Mouse (Mus musculus) stomach, embryonic 14.5 days (tissue): Measurements from ENCODE around the gene Oaz1. TPM values are rescaled to one million over a fixed set of nuclear protein-coding genes. Genes with fewer than 3 reads are reported as not detected.

ENCODE experiments used
- ATAC-seq: fragments of 200-750 bp; cut with Nextera tagmentation; 2 replicates; pipeline ENCODE4 v1.8.0; 2017; ENCODE audit warnings: low read depth, moderate TSS enrichment; ENCODE audit not compliant: insufficient number of reproducible peaks, insufficient read depth, low FRiP score
- H3K27ac ChIP-seq: fragments of 300-500 bp; sonication (generic); 2 replicates; pipeline ENCODE4 v1.5.1; 2014; ENCODE audit warnings: mild to moderate bottlenecking, low read length, moderate library complexity, mixed read lengths
- H3K27me3 ChIP-seq: fragments of 300-500 bp; sonication (generic); 2 replicates; pipeline ENCODE4 v1.6.1; 2014; ENCODE audit warnings: low read length, control low read depth, mixed read lengths; ENCODE audit not compliant: control insufficient read depth, insufficient read depth
- H3K36me3 ChIP-seq: fragments of 300-500 bp; sonication (generic); 2 replicates; pipeline ENCODE4 v1.6.1; 2014; ENCODE audit warnings: mild to moderate bottlenecking, control low read depth, low read length, moderate library complexity, mixed read lengths; ENCODE audit not compliant: control insufficient read depth, insufficient read depth
- H3K4me1 ChIP-seq: fragments of 300-500 bp; sonication (generic); 2 replicates; pipeline ENCODE4 v1.6.1; 2014; ENCODE audit warnings: low read length, control low read depth, mixed read lengths; ENCODE audit not compliant: control insufficient read depth, insufficient read depth
- H3K4me2 ChIP-seq: fragments of 300-500 bp; sonication (generic); replicated peaks from 2 replicates; pipeline ENCODE4 v1.6.1; 2014; ENCODE audit warnings: low read depth, low read length, control low read depth
- H3K4me3 ChIP-seq: fragments of 300-500 bp; sonication (generic); 2 replicates; pipeline ENCODE4 v1.5.1; 2014; ENCODE audit warnings: low read depth, low read length, control low read depth
- H3K9ac ChIP-seq: fragments of 300-500 bp; sonication (generic); replicated peaks from 2 replicates; pipeline ENCODE4 v1.6.1; 2014; ENCODE audit warnings: low read depth, mild to moderate bottlenecking, control low read depth, low read length, moderate library complexity, mixed read lengths
- H3K9me3 ChIP-seq: fragments of 300-500 bp; sonication (generic); 2 replicates; pipeline ENCODE4 v1.6.1; 2016; ENCODE audit warnings: low read depth, low read length, control low read depth; ENCODE audit not compliant: control insufficient read depth
- WGBS: fragments of 180-500 bp; shearing (Covaris S2); extraction: QIAGEN DNeasy Blood & Tissue Kit; methylation state at CpG from one replicate; pipeline ENCODE4 v1.1.7; 2014; 5-methylcytosine and 5-hydroxymethylcytosine counted together
- microRNA counts: library from miRNA; unstranded; fragments of <30 nt; microRNA quantifications from one replicate; lab custom pipeline; 2016
- microRNA-seq: library from miRNA; unstranded; fragments of <30 nt; microRNA quantifications from one replicate; pipeline ENCODE4, GENCODE M21; 2016
- polyA plus RNA-seq: library from polyadenylated mRNA; unstranded; fragments of >200 nt; fragmentation: Nextera tagmentation; extraction: Ambion mirVana; gene quantifications from 2 replicates; pipeline ENCODE4 v1.2.1, GENCODE M21; 2014

Oaz1 gene
- polyA plus RNA-seq, 1 experiment from 2014 or later, result 1,898 TPM

DNA sequence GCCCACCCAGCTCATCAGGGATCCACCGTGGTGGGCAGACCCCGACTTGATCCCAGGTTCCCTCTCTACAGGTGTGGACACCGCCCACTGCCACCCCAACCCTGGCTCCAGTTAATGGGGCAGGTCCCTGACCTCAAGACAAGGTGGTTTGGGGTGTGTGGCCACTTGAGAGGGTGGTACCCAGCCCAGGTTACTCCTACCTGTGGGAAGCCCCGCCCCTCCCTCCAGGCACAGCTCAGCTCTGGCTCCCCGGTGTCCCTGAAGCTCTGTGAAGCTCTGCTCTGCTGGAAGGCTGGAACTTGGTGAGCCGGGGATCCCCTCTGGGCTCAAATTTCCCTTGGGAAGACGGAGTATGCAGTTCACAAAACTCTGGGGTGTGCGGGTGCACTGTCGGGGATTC lies 45.1 kb downstream of the Oaz1 start, which contains the start of gene Tmprss9:
TSS of gene Tmprss9 (plus strand) at position 268 of the 400 bp plus-strand sequence.
- no peak within 1 kb of the TSS for H3K4me3 ChIP-seq
- 0 out of 2 replicates have a peak, but pooled peaks have one; percentile 34 for ATAC-seq
- 31% methylated on average over 9 of the region's 9 CpGs for WGBS
- no peak within 1 kb of the TSS for H3K9ac ChIP-seq
- no peaks in the 10 kb centered on the region for H3K9me3 ChIP-seq
- no peaks in the 10 kb centered on the region for H3K27me3 ChIP-seq
- H3K27ac ChIP-seq, result no peak within 1 kb of the TSS
- no peak within 1 kb of the TSS for H3K4me2 ChIP-seq
- no peaks in the 10 kb centered on the region for H3K4me1 ChIP-seq
- peaks cover 3% of the 10 kb centered on the region; the same call in 1 of the 2 replicates for H3K36me3 ChIP-seq

DNA sequence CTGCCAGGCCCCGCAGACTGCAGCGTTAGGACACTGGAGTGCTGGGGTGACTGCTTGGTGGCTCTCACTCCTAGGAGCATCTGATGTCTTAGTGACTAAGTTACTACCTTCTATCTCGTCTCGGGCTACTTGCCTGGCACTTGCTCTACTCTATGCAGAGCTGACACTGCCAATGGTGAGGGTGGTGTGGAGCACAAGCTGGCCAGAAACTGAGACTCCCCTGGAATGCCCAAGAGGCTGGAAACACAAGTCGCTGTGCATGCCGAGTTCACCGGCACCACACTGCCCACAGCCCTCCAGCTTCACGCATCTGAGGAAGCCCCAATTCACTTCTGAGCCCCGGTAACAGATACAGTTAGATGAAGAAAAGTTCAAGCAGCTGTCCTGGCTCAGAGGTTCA lies 47.6 kb downstream of the Oaz1 start:
- no peak overlapping the region for H3K4me2 ChIP-seq
- H3K4me3 ChIP-seq, result no peak overlapping the region
- ATAC-seq, result no peak
- H3K9ac ChIP-seq, result no peak overlapping the region
- H3K27ac ChIP-seq, result no peak overlapping the region
- no peaks in the 10 kb centered on the region for H3K4me1 ChIP-seq
- 72% methylated on average over 9 of the region's 9 CpGs for WGBS
- no peaks in the 10 kb centered on the region for H3K36me3 ChIP-seq
- H3K27me3 ChIP-seq, result no peaks in the 10 kb centered on the region
- no peaks in the 10 kb centered on the region for H3K9me3 ChIP-seq

DNA sequence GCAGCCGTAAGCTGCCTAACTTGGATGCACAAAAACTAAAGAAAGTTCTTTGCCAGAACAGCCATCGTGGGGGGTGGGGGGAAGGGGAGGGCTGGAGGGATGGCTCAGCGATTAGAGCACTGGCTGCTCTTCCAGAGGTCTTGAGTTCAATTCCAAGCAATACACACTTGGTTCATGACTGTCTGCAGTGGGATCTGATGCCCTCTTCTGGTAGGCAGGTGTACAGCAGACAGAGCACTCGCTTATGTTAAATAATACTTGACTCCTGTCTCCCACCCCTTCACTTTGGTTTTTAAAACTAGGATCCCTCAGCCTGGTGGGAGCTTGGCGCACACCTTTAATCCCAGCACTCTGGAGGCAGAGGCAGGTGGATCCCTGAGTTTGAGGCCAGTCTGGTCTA lies 49.6 kb downstream of the Oaz1 start:
- no peak overlapping the region for H3K4me3 ChIP-seq
- H3K27ac ChIP-seq, result no peak overlapping the region
- no peak overlapping the region for H3K9ac ChIP-seq
- H3K27me3 ChIP-seq, result no peaks in the 10 kb centered on the region
- no peak overlapping the region for H3K4me2 ChIP-seq
- ATAC-seq, result no peak
- no peaks in the 10 kb centered on the region for H3K36me3 ChIP-seq
- H3K9me3 ChIP-seq, result no peaks in the 10 kb centered on the region
- H3K4me1 ChIP-seq, result no peaks in the 10 kb centered on the region
- WGBS, result 28% methylated on average over 5 of the region's 5 CpGs

DNA sequence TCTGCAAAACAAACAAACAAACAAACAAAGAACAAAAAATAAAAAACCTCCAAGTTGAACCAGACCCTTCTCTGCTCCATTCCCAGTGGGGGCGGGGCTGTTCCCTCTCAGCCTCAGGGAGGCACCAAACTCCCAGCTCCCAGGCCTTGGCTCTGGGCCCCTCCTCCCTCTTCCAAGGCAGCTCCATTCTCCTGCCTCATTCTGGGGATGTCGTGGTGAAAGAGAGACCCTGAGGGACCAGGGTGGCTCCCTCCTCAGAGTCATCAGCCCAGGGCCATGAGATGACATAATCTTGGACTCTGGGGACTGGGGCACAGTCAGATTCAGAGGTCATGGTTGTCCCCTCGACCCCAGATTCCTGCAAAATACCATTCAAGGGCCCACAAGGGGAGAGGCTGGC lies 50.1 kb downstream of the Oaz1 start:
- WGBS, result 29% methylated on average over 3 of the region's 3 CpGs
- no peaks in the 10 kb centered on the region for H3K36me3 ChIP-seq
- no peak overlapping the region for H3K9ac ChIP-seq
- H3K27ac ChIP-seq, result no peak overlapping the region
- no peaks in the 10 kb centered on the region for H3K9me3 ChIP-seq
- H3K4me3 ChIP-seq, result no peak overlapping the region
- no peaks in the 10 kb centered on the region for H3K27me3 ChIP-seq
- no peaks in the 10 kb centered on the region for H3K4me1 ChIP-seq
- no peak for ATAC-seq
- H3K4me2 ChIP-seq, result no peak overlapping the region

MicroRNA genes within 50 kb of the gene (microRNA counts, 519-probe panel; counts per million panel counts)
- microRNA mmu-miR-1982 (lab: Ali Mortazavi, UCI), result not detected

Small RNAs within 50 kb of the gene (microRNA-seq; reads per million reads assigned to microRNA genes)
- gene Mir1982, result 2.9 reads per million, percentile 3 among the genes with 10 or more reads in this experiment

Other genes starting within 250 kb of the Oaz1 start
- 8.1 and 8.4 TPM in 2 replicates for gene Klf16, start 249.3 kb upstream of the Oaz1 start, polyA plus RNA-seq
- 89.7 and 104 TPM in 2 replicates for gene Abhd17a, start 236.3 kb upstream of the Oaz1 start, polyA plus RNA-seq
- gene Scamp4, start 223.8 kb upstream of the Oaz1 start, polyA plus RNA-seq, result 95.9 and 106 TPM in 2 replicates
- 7.7 and 7.9 TPM in 2 replicates for gene Adat3, start 223.8 kb upstream of the Oaz1 start, polyA plus RNA-seq
- 1.5 and 2.3 TPM in 2 replicates for gene Gm49322, start 220.6 kb upstream of the Oaz1 start, polyA plus RNA-seq
- gene Csnk1g2, start 203.8 kb upstream of the Oaz1 start, polyA plus RNA-seq, result 43.5 and 67.4 TPM in 2 replicates
- 46.3 and 64.2 TPM in 2 replicates for gene Btbd2, start 169.6 kb upstream of the Oaz1 start, polyA plus RNA-seq
- 71.3 and 75.5 TPM in 2 replicates for gene Mknk2, start 148.5 kb upstream of the Oaz1 start, polyA plus RNA-seq
- 47.9 and 51.1 TPM in 2 replicates for gene Mob3a, start 124.7 kb upstream of the Oaz1 start, polyA plus RNA-seq
- gene Izumo4, start 124.5 kb upstream of the Oaz1 start, polyA plus RNA-seq, result 16.7 and 18.4 TPM in 2 replicates
- gene Ap3d1, start 84.4 kb upstream of the Oaz1 start, polyA plus RNA-seq, result 81.7 and 85.8 TPM in 2 replicates
- gene Dot1l, start 71.5 kb upstream of the Oaz1 start, polyA plus RNA-seq, result 24.5 and 25.8 TPM in 2 replicates
- 77.7 and 81.8 TPM in 2 replicates for gene Sf3a2, start 28.5 kb upstream of the Oaz1 start, polyA plus RNA-seq
- gene Plekhj1, start 28.0 kb upstream of the Oaz1 start, polyA plus RNA-seq, result 110 and 116 TPM in 2 replicates
- gene Amh, start 21.4 kb upstream of the Oaz1 start, polyA plus RNA-seq, result not detected in 2 replicates
- gene Jsrp1, start 13.2 kb upstream of the Oaz1 start, polyA plus RNA-seq, result 0.45 and 1.4 TPM in 2 replicates
- 0.07 and 0.23 TPM in 2 replicates for gene Lingo3, start 17.4 kb downstream of the Oaz1 start, polyA plus RNA-seq
- gene Lsm7, start 28.6 kb downstream of the Oaz1 start, polyA plus RNA-seq, result 321 and 361 TPM in 2 replicates
- 31.9 and 33.0 TPM in 2 replicates for gene Sppl2b, start 28.6 kb downstream of the Oaz1 start, polyA plus RNA-seq
- 0.07 TPM in 1 of 2 replicates, not detected in the other for gene Tmprss9, start 45.2 kb downstream of the Oaz1 start, polyA plus RNA-seq
- 340 and 345 TPM in 2 replicates for gene Timm13, start 74.3 kb downstream of the Oaz1 start, polyA plus RNA-seq
- 12.1 and 14.6 TPM in 2 replicates for gene Lmnb2, start 91.6 kb downstream of the Oaz1 start, polyA plus RNA-seq
- gene Gadd45b, start 103.4 kb downstream of the Oaz1 start, polyA plus RNA-seq, result 16.1 and 20.7 TPM in 2 replicates
- gene Gng7, start 188.3 kb downstream of the Oaz1 start, polyA plus RNA-seq, result 4.7 and 5.9 TPM in 2 replicates
- 0.20 and 0.41 TPM in 2 replicates for gene Diras1, start 199.0 kb downstream of the Oaz1 start, polyA plus RNA-seq
- 10.3 and 11.9 TPM in 2 replicates for gene Slc39a3, start 210.8 kb downstream of the Oaz1 start, polyA plus RNA-seq
- gene Sgta, start 233.5 kb downstream of the Oaz1 start, polyA plus RNA-seq, result 162 and 164 TPM in 2 replicates
- 38.2 and 39.9 TPM in 2 replicates for gene Thop1, start 243.4 kb downstream of the Oaz1 start, polyA plus RNA-seq